Mouse (Mus musculus) kidney, embryonic 15.5 days (tissue): Measurements from ENCODE around the gene Trpv2. TPM values are rescaled to one million over a fixed set of nuclear protein-coding genes. Genes with fewer than 3 reads are reported as not detected.
A peak's percentile ranks its signal among the peaks of the same experiment; 100 is the strongest.

Experiments used
- ATAC-seq: fragments of 200-750 bp; cut with Nextera tagmentation; replicated peaks from 2 replicates; pipeline ENCODE4 v1.8.0; 2017; ENCODE audit warnings: moderate TSS enrichment; ENCODE audit not compliant: low FRiP score
- H3K27ac ChIP-seq: fragments of 300-500 bp; sonication (generic); 2 replicates; pipeline ENCODE4 v1.5.1; 2015; ENCODE audit warnings: mild to moderate bottlenecking, inconsistent platforms
- H3K27me3 ChIP-seq: fragments of 300-500 bp; sonication (generic); 2 replicates; pipeline ENCODE4 v1.6.1; 2015; ENCODE audit warnings: inconsistent platforms
- H3K36me3 ChIP-seq: fragments of 300-500 bp; sonication (generic); 2 replicates; pipeline ENCODE4 v1.6.1; 2015; ENCODE audit warnings: inconsistent platforms
- H3K4me1 ChIP-seq: fragments of 300-500 bp; sonication (generic); 2 replicates; pipeline ENCODE4 v1.6.1; 2015; ENCODE audit warnings: inconsistent platforms
- H3K4me2 ChIP-seq: fragments of 300-500 bp; sonication (generic); 2 replicates; pipeline ENCODE4 v1.6.1; 2015; ENCODE audit warnings: moderate library complexity, mild to moderate bottlenecking, inconsistent platforms
- H3K4me3 ChIP-seq: fragments of 300-500 bp; sonication (generic); replicated peaks from 2 replicates; pipeline ENCODE4 v1.5.1; 2015; ENCODE audit warnings: mild to moderate bottlenecking, inconsistent platforms
- H3K9ac ChIP-seq: fragments of 300-500 bp; sonication (generic); 2 replicates; pipeline ENCODE4 v1.6.1; 2015; ENCODE audit warnings: mild to moderate bottlenecking, inconsistent platforms
- H3K9me3 ChIP-seq: fragments of 300-500 bp; sonication (generic); replicated peaks from 2 replicates; pipeline ENCODE4 v1.6.1; 2016; ENCODE audit warnings: inconsistent platforms
- WGBS: fragments of 180-500 bp; shearing (Covaris S2); methylation state at CpG from one replicate; pipeline ENCODE4 v1.1.7; 2015; ENCODE audit warnings: mixed read lengths; 5-methylcytosine and 5-hydroxymethylcytosine counted together
- polyA plus RNA-seq: library from polyadenylated mRNA; unstranded; fragments of >200 nt; fragmentation: Nextera tagmentation; extraction: Ambion mirVana; gene quantifications from 2 replicates; pipeline ENCODE4 v1.2.1, GENCODE M21; 2015

Gene Trpv2
- polyA plus RNA-seq, 1 experiment from 2014 or later = 6.4 TPM

GRCm38 (mm10) chr11:62563590-62563989 is 10.7 kb upstream of the Trpv2 start:
- Histone ChIP-seq H3K36me3 (no peaks in the 10 kb centered on the region), H3K27me3 (no peaks in the 10 kb centered on the region), H3K4me1 (peaks cover 26% of the 10 kb centered on the region), H3K27ac (no peak overlapping the region), H3K9me3 (no peaks in the 10 kb centered on the region), H3K9ac (no peak overlapping the region), H3K4me3 (no peak overlapping the region), H3K4me2 (no peak overlapping the region)
- no peak for ATAC-seq
- 86% methylated on average over 2 of the region's 2 CpGs for WGBS

DNA sequence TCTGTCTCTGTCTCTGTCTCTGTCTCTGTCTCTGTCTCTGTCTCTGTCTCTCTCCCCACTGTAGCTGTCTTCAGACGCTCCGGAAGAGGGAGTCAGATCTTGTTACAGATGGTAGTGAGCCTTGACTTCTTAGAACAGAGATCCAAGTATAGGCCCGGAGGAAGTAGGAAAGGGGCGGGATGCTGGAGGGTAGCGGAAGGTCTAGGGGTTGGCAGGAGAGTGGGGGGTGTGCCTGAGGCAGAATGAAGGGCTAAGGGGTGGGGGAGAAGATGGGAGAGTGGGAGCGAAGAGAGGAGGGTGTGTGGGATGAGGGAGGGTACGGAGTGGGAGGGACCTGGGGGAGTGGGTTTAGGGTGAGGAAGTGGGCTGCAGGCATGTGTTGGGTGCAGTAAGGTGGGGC is 8.5 kb upstream of the Trpv2 start:
- WGBS = 29% methylated on average over 7 of the region's 7 CpGs

DNA sequence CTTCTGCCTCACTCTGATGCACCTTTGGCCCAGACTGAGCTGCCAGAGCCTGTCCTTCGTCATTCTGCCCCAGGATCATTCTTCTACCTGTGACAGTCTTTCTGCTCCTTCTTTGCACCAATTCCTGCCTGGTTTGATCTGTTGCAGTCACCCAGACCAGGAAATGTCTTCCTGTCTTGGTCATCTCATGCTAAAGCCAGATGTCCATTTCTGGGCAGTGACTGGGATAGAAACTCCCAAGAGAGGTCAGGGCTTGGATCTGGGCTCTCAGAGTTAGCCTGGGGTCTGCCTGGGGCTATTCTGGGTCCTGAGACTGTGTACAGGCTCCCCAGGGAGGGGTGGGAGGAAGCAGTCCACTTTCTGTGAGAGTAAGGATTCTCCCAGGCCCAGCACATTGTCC is 8.1 kb upstream of the Trpv2 start:
- 35% methylated on average over 1 of the region's 1 CpGs for WGBS
- no peaks in the 10 kb centered on the region for H3K9me3 ChIP-seq
- no peak overlapping the region for H3K4me3 ChIP-seq
- H3K27ac ChIP-seq = 0 out of 2 replicates have a peak overlapping the region, but pooled peaks have one; percentile 37
- H3K4me2 ChIP-seq = 0 out of 2 replicates have a peak overlapping the region, but pooled peaks have one; percentile 4
- H3K27me3 ChIP-seq = no peaks in the 10 kb centered on the region
- no peak for ATAC-seq
- H3K9ac ChIP-seq = no peak overlapping the region
- no peaks in the 10 kb centered on the region for H3K36me3 ChIP-seq
- peaks cover 9% of the 10 kb centered on the region for H3K4me1 ChIP-seq

More for the DNA sequence above, 8.5 kb upstream of the Trpv2 start:
- no peaks in the 10 kb centered on the region for H3K9me3 ChIP-seq
- peak overlapping the region; percentile 37; the same call in 1 of the 2 replicates for H3K27ac ChIP-seq
- H3K27me3 ChIP-seq = no peaks in the 10 kb centered on the region
- H3K36me3 ChIP-seq = no peaks in the 10 kb centered on the region
- peaks cover 12% of the 10 kb centered on the region for H3K4me1 ChIP-seq
- H3K9ac ChIP-seq = no peak overlapping the region
- 0 out of 2 replicates have a peak, but pooled peaks have one; percentile 22 for ATAC-seq
- 0 out of 2 replicates have a peak overlapping the region, but pooled peaks have one; percentile 4 for H3K4me2 ChIP-seq
- H3K4me3 ChIP-seq = no peak overlapping the region

DNA sequence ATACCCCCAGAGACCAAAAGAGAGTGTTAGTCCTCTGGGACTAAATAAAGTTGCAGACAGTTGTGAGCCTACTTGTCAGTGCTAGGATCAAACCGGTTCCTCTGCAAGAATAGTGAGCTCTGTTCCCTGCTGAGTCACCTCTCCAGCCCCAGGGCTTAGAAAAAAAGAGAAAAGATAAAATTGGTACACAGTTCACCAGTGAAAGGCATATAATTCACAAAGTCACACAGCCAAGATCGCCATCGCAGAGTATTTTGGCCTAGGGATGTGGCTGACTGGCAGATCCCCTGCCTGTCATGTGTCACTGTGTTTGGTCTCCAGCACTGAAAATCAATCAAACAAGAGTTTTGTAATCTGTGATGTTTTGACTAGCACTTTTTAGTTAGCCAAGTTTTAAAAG is 6.0 kb upstream of the Trpv2 start:
- H3K9me3 ChIP-seq = no peaks in the 10 kb centered on the region

GRCm38 (mm10) chr11:62574703-62575085 is 408 bp downstream of the Trpv2 start:
- H3K27me3 ChIP-seq = peaks cover 11% of the 10 kb centered on the region; the same call in 1 of the 2 replicates
- H3K9ac ChIP-seq = no peak overlapping the region
- H3K36me3 ChIP-seq = no peaks in the 10 kb centered on the region
- no peak overlapping the region for H3K4me3 ChIP-seq
- no peaks in the 10 kb centered on the region for H3K9me3 ChIP-seq
- H3K4me2 ChIP-seq = no peak overlapping the region
- H3K27ac ChIP-seq = no peak overlapping the region
- H3K4me1 ChIP-seq = peaks cover 12% of the 10 kb centered on the region
- WGBS = 84% methylated on average over 4 of the region's 4 CpGs
- ATAC-seq = no peak

More for the DNA sequence above, 6.0 kb upstream of the Trpv2 start:
- no peak for ATAC-seq
- H3K4me3 ChIP-seq = no peak overlapping the region
- H3K27ac ChIP-seq = no peak overlapping the region
- no peaks in the 10 kb centered on the region for H3K36me3 ChIP-seq
- H3K9ac ChIP-seq = no peak overlapping the region
- H3K4me1 ChIP-seq = peaks cover 9% of the 10 kb centered on the region
- H3K4me2 ChIP-seq = no peak overlapping the region
- H3K27me3 ChIP-seq = no peaks in the 10 kb centered on the region
- WGBS = 76% methylated on average over 3 of the region's 3 CpGs

- ATAC-seq = peak; percentile 74
- 1% methylated on average over 9 of the region's 9 CpGs for WGBS
- Histone ChIP-seq H3K9ac (peak overlapping the region; percentile 47), H3K4me2 (peak overlapping the region; percentile 98), H3K36me3 (no peaks in the 10 kb centered on the region), H3K27ac (no peak overlapping the region), H3K4me3 (peak overlapping the region; percentile 55), H3K9me3 (no peaks in the 10 kb centered on the region), H3K27me3 (peaks cover 11% of the 10 kb centered on the region; the same call in 1 of the 2 replicates), H3K4me1 (peaks cover 12% of the 10 kb centered on the region)
These were observed 992 bp downstream of the Trpv2 start for GRCm38 (mm10) chr11:62575297-62575658.

DNA sequence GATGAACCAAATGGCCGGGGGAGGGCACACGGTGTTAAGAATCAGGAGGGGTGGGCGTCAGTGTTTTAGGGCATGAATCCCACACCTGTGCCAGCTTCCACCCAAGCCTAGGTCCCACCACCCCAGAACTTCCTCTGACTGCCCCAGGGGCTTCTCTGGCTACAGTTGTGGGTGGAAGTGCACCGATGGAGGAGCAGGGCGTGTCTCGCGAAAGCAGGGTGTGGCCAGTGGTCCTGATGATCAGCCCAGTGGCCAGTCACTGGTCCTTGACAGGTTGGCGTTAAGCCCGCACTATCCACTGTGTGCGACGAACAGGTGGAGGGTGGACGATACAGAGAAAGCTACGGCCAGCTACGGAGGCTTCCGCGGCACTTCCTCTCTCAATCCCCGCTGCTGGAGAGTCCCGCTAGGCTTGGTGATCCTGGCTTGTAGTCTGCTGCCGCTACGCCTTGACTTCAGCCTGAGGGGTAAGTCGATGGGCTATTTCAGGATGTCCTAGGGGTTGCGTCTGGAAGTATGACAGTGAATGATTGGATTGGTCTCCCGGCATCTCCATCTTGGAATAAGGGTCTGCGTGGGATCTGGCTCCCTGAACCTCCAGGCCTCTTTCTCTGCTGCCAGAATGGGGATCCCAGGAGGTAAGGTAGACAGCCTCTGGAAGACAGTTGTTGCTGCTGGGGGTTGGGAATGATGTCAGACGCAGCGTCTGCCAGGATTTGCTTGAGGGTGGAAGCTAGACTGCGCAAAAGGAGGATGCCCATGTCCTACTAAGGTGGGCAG is 1.6 kb downstream of the Trpv2 start:
- peak; percentile 74 for ATAC-seq
- WGBS = 7% methylated on average over 27 of the region's 27 CpGs
- no peak overlapping the region for H3K27ac ChIP-seq

DNA sequence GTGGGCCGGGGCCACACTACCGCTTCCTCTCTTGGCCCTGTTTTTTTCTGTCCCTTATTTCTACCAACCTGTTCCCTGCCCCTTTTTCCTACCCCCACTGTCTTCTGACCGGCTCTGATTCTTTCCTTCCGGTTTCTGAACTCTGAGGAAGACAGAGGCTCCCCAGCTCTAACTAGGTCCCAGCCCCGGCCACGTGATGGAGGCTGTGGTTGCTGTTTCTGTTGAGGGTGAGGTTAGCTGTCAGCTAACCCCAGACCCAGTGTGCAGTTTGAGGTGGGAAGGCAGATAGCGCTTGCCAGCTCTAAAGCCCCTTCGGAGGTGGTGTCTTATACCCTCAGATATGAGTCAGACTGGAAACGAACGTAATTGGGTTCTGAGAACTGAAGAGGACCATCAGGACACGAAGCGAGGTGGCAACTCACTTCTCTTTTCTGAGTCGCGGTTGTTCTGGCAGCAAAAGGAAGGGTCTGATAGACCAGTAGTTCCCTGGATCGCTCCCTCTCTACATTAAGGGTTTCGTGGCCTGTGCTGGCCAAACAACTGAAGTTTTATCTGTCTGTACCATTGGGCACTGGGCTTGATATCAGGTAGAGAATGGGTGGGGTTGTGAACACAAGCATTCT is 2.4 kb downstream of the Trpv2 start:
- Histone ChIP-seq H3K9ac (no peak overlapping the region), H3K27ac (no peak overlapping the region), H3K27me3 (peaks cover 11% of the 10 kb centered on the region; the same call in 1 of the 2 replicates), H3K4me2 (peak overlapping the region; percentile 98), H3K4me3 (peak overlapping the region; percentile 55; the same call in 1 of the 2 replicates), H3K9me3 (no peaks in the 10 kb centered on the region), H3K4me1 (peaks cover 12% of the 10 kb centered on the region), H3K36me3 (no peaks in the 10 kb centered on the region)
- no peak for ATAC-seq
- WGBS = 66% methylated on average over 16 of the region's 16 CpGs

More for the DNA sequence above, 1.6 kb downstream of the Trpv2 start:
- Histone ChIP-seq H3K4me3 (peak overlapping the region; percentile 55), H3K27me3 (peaks cover 11% of the 10 kb centered on the region; the same call in 1 of the 2 replicates), H3K9me3 (no peaks in the 10 kb centered on the region), H3K36me3 (no peaks in the 10 kb centered on the region), H3K4me1 (peaks cover 12% of the 10 kb centered on the region), H3K9ac (peak overlapping the region; percentile 47), H3K4me2 (peak overlapping the region; percentile 98)

DNA sequence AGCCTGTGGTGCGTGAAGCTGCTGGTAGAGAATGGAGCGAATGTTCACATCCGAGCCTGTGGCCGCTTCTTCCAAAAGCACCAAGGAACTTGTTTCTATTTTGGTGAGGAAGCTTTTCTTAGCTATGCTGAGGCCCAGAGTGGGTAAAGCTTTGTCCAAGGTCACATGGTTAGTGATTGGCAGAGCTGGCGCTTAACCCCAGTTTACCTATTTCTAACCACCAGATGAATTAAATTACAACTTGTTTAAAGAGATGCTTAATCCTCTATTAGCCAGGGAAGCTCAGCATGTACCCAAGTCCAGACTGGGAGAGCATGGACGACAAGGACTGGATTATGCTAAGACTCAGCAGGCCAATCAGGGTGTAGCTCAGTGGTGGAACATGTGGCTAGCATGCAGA is 8.7 kb downstream of the Trpv2 start:
- ATAC-seq = no peak
- no peaks in the 10 kb centered on the region for H3K27me3 ChIP-seq
- no peak overlapping the region for H3K9ac ChIP-seq
- peaks cover 9% of the 10 kb centered on the region; the same call in 1 of the 2 replicates for H3K4me1 ChIP-seq
- H3K4me2 ChIP-seq = no peak overlapping the region
- H3K4me3 ChIP-seq = no peak overlapping the region
- 69% methylated on average over 6 of the region's 6 CpGs for WGBS
- H3K27ac ChIP-seq = no peak overlapping the region
- no peaks in the 10 kb centered on the region for H3K9me3 ChIP-seq
- no peaks in the 10 kb centered on the region for H3K36me3 ChIP-seq

GRCm38 (mm10) chr11:62584671-62585206 is 10.5 kb downstream of the Trpv2 start:
- H3K36me3 ChIP-seq = no peaks in the 10 kb centered on the region
- H3K4me2 ChIP-seq = no peak overlapping the region
- WGBS = 42% methylated on average over 9 of the region's 9 CpGs
- no peak for ATAC-seq
- no peak overlapping the region for H3K27ac ChIP-seq
- no peaks in the 10 kb centered on the region for H3K9me3 ChIP-seq
- no peak overlapping the region for H3K4me3 ChIP-seq
- H3K4me1 ChIP-seq = peaks cover 17% of the 10 kb centered on the region
- H3K27me3 ChIP-seq = no peaks in the 10 kb centered on the region
- no peak overlapping the region for H3K9ac ChIP-seq

DNA sequence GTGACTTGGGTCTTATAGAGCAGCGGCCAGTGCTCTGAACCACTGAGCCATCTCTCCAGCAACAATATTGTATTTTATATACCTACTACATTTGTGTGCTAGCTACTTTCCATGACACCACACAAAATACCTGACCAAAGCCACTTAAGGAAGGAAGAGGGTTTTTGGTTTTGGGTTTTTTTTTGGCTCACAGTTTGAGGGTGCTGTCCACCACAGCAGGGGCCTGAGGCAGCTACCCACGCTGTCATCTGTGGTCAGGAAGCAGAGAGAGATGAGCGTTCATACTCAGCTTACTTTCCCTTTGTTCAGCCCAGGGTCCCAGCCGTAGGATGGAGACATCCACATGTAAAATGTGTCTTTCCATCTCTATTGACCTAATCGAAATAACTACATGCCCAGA is 12.7 kb downstream of the Trpv2 start:
- Histone ChIP-seq H3K27ac (no peak overlapping the region), H3K4me1 (peaks cover 20% of the 10 kb centered on the region), H3K4me2 (no peak overlapping the region), H3K27me3 (no peaks in the 10 kb centered on the region), H3K36me3 (no peaks in the 10 kb centered on the region), H3K4me3 (no peak overlapping the region), H3K9me3 (no peaks in the 10 kb centered on the region), H3K9ac (no peak overlapping the region)
- no peak for ATAC-seq
- WGBS = 91% methylated on average over 5 of the region's 5 CpGs

- no peak overlapping the region for H3K4me3 ChIP-seq
- 77% methylated on average over 10 of the region's 10 CpGs for WGBS
- no peaks in the 10 kb centered on the region for H3K9me3 ChIP-seq
- no peak overlapping the region for H3K9ac ChIP-seq
- ATAC-seq = 0 out of 2 replicates have a peak, but pooled peaks have one; percentile 33
- no peaks in the 10 kb centered on the region for H3K36me3 ChIP-seq
- H3K4me2 ChIP-seq = no peak overlapping the region
- no peak overlapping the region for H3K27ac ChIP-seq
- no peaks in the 10 kb centered on the region for H3K27me3 ChIP-seq
- H3K4me1 ChIP-seq = peaks cover 18% of the 10 kb centered on the region
These were observed 15.1 kb downstream of the Trpv2 start for GRCm38 (mm10) chr11:62589391-62589790.
